Mouse (Mus musculus) stomach, postnatal 0 days (tissue): ENCODE results near the gene N4bp2l2.

Experiments
- CTCF ChIP-seq: IDR thresholded peaks from 2 replicates; pipeline ENCODE4 v1.5.1; 2016; ENCODE audit warnings: antibody characterized with exemption, low read depth, mild to moderate bottlenecking, moderate library complexity
- EP300 ChIP-seq: optimal IDR thresholded peaks from 2 replicates; pipeline ENCODE3; 2016; ENCODE audit warnings: antibody characterized with exemption

- no peak for TF ChIP-seq CTCF
- no peak for TF ChIP-seq EP300
Observed at GRCm38 (mm10) chr5:150621592-150621991, 44.4 kb downstream of the N4bp2l2 start.
